Mouse (Mus musculus) myocyte (in vitro differentiated cells): ENCODE data around the gene Anapc11.
A peak's percentile ranks its signal among the peaks of the same experiment; 100 is the strongest.

Experiments
- CEBPB ChIP-seq: IDR thresholded peaks from 2 replicates; pipeline ENCODE4 v1.6.1; 2011; ENCODE audit warnings: mild to moderate bottlenecking, moderate library complexity; ENCODE audit not compliant: poor library complexity, insufficient read depth, severe bottlenecking
- E2F4 ChIP-seq: IDR thresholded peaks from one replicate; pipeline ENCODE4 v1.6.1; 2011; ENCODE audit warnings: mild to moderate bottlenecking, control low read depth, moderate library complexity; ENCODE audit not compliant: insufficient read depth
- MAX ChIP-seq: IDR thresholded peaks from one replicate; pipeline ENCODE4 v1.6.1; 2011; ENCODE audit warnings: low read depth, mild to moderate bottlenecking, control low read depth
- MYOD1 ChIP-seq, 3 experiments: IDR thresholded peaks; one replicate each; pipeline ENCODE4 v1.6.1; 2011; ENCODE audit warnings: control low read depth in 2 of 3, low read depth in 2 of 3, mild to moderate bottlenecking in 2 of 3, moderate library complexity in 1 of 3; ENCODE audit not compliant: insufficient read length in 2 of 3, control insufficient read depth in 1 of 3
- MYOG ChIP-seq, 3 experiments: IDR thresholded peaks; one replicate each; pipeline ENCODE4 v1.6.1; 2011; ENCODE audit warnings: control low read depth in 2 of 3, low read depth in 2 of 3, mild to moderate bottlenecking in 2 of 3; ENCODE audit not compliant: insufficient read length in 2 of 3, control insufficient read depth in 1 of 3, insufficient read depth in 1 of 3
- POLR2A ChIP-seq: IDR thresholded peaks from one replicate; pipeline ENCODE4 v1.6.1; 2011; ENCODE audit warnings: low read depth, mild to moderate bottlenecking, control low read depth, moderate library complexity; ENCODE audit not compliant: insufficient read length
- POLR2AphosphoS2 ChIP-seq: IDR thresholded peaks from one replicate; pipeline ENCODE4 v1.6.1; 2011; ENCODE audit warnings: low read depth, control low read depth; ENCODE audit not compliant: insufficient read length
- SRF ChIP-seq: IDR thresholded peaks from one replicate; pipeline ENCODE4 v1.6.1; 2011; ENCODE audit warnings: low read depth; ENCODE audit not compliant: control insufficient read depth, insufficient read length
- TCF12 ChIP-seq: IDR thresholded peaks from one replicate; pipeline ENCODE4 v1.6.1; 2011; ENCODE audit warnings: mild to moderate bottlenecking, control low read depth; ENCODE audit not compliant: poor library complexity, insufficient read depth, severe bottlenecking
- TCF3 ChIP-seq: IDR thresholded peaks from one replicate; pipeline ENCODE4 v1.6.1; 2011; ENCODE audit warnings: low read depth, control low read depth; ENCODE audit not compliant: insufficient read length
- USF1 ChIP-seq: IDR thresholded peaks from one replicate; pipeline ENCODE4 v1.6.1; 2011; ENCODE audit warnings: low read depth, mild to moderate bottlenecking, control low read depth, moderate library complexity

GRCm38 (mm10) chr11:120573585-120574277 lies 24.5 kb upstream of the Anapc11 start:
- TF ChIP-seq USF1 (no peak), E2F4 (no peak), TCF3 (no peak), POLR2AphosphoS2 (peak; percentile 18), POLR2A (no peak), CEBPB (no peak), MYOD1 (IDR thresholded peaks at IDR 0.05; ENCODE audit: control insufficient read depth in 1 of 3, insufficient read length in 2 of 3, low read depth in 2 of 3) (no peak), MYOG (IDR thresholded peaks at IDR 0.05; ENCODE audit: control insufficient read depth in 1 of 3, insufficient read depth in 1 of 3, insufficient read length in 2 of 3, low read depth in 2 of 3) (no peak), MAX (no peak), TCF12 (no peak), SRF (no peak)
